In the genomic region with DNA sequence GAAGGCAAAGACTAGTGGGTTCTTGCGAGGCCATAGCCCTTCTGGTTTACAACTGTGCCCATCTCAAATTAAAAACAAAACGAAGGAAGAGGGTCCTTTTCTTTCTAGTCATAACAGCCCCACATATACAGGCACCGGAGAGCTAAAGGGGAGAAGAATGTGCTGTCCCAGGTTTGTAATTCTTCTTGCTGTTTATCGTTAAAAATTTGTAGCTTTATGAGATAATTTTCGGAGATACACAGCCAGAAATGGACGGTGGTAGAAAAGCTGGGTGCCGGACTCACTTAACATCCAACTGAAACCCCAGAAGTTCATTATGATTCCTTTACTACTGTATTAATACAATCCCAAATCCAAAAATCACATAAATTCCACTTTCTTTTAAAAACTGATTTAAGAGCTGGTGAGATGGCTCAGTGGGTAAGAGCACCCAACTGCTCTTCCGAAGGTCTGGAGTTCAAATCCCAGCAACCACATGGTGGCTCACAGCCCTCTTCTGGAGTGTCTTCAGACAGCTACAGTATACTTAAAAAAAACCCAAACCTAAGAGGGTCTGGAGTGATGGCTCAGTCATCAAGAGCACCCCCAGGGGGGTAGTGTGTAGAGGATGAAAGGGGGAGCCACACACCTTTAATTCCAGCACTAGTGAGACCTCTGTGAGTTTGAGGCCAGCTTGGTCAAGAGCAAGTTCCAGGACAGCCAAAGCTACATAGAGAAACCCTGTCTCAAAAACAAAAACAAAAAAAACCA, we compare ENCODE assay signal across 8 mouse cellular contexts. TPM values are rescaled to one million over a fixed set of nuclear protein-coding genes. Genes with fewer than 3 reads are reported as not detected.
DNase-seq lines count a peak whose midpoint lies in the region; ATAC-seq and TF ChIP-seq lines count a peak whose summit lies in the region.

No protein-coding gene starts in this region.

- H3K4me2 ChIP-seq in heart, embryonic 12.5 days, result peak overlapping the region; percentile 61
- H3K4me2 ChIP-seq in forebrain, postnatal 0 days (ENCODE audit: low read depth), result peak overlapping the region; percentile 75

- H3K36me3 ChIP-seq in heart, embryonic 12.5 days, result peaks cover 28% of the 10 kb centered on the region
- 0 out of 2 replicates have a peak, but pooled peaks cover 4% of the 10 kb centered on the region for H3K36me3 ChIP-seq in ES-E14 (ENCODE audit: control insufficient read depth, insufficient read depth, low read length, poor library complexity, severe bottlenecking)
- H3K36me3 ChIP-seq in forebrain, postnatal 0 days (ENCODE audit: insufficient read depth), result peaks cover 7% of the 10 kb centered on the region; the same call in 1 of the 2 replicates
- peaks cover 30% of the 10 kb centered on the region for H3K36me3 ChIP-seq in macrophage (ENCODE audit: inconsistent target)

- H3K4me1 ChIP-seq in heart, embryonic 12.5 days (replicated peaks), result peaks cover 11% of the 10 kb centered on the region
- H3K4me1 ChIP-seq in ES-E14 (ENCODE audit: control insufficient read depth in 2 of 2, insufficient read depth in 2 of 2, low read length in 2 of 2, poor library complexity in 1 of 2), result peaks cover 2 to 3% of the 10 kb centered on the region in 2 experiments; a peak in 2 of 4 replicates
- H3K4me1 ChIP-seq in forebrain, postnatal 0 days (ENCODE audit: insufficient read depth), result peaks cover 18% of the 10 kb centered on the region; the same call in 1 of the 2 replicates

- no peak for ATAC-seq in heart, embryonic 12.5 days (ENCODE audit: insufficient number of reproducible peaks, low FRiP score)
- ATAC-seq in forebrain, postnatal 0 days, result no peak
- ATAC-seq in inflammation-experienced regulatory T-cells, adult 6 months, result no peak

- no peak for TF ChIP-seq CTCF in forebrain, postnatal 0 days (IDR thresholded peaks at IDR 0.05; ENCODE audit: low read depth)

- H3K9me3 ChIP-seq in heart, embryonic 12.5 days (replicated peaks), result peaks cover 19% of the 10 kb centered on the region
- H3K9me3 ChIP-seq in ES-E14 (ENCODE audit: control insufficient read depth, insufficient read depth, low read depth, low read length), result no peaks in the 10 kb centered on the region
- H3K9me3 ChIP-seq in forebrain, postnatal 0 days (ENCODE audit: low read length), result peaks cover 9% of the 10 kb centered on the region

- H3K27me3 ChIP-seq in heart, embryonic 12.5 days (replicated peaks), result no peaks in the 10 kb centered on the region
- H3K27me3 ChIP-seq in forebrain, postnatal 0 days (ENCODE audit: insufficient read depth, low read length), result no peaks in the 10 kb centered on the region

- WGBS in heart, embryonic 12.5 days, result 28% methylated on average over 8 of the region's 8 CpGs
- WGBS in forebrain, postnatal 0 days, result 26% methylated on average over 8 of the region's 8 CpGs
- 65% methylated on average over 8 of the region's 8 CpGs for WGBS in macrophage (ENCODE audit: missing documents)

- peak overlapping the region; percentile 76 for H3K27ac ChIP-seq in heart, embryonic 12.5 days (ENCODE audit: poor library complexity, severe bottlenecking)
- no peak overlapping the region for H3K27ac ChIP-seq in ES-E14 (ENCODE audit: insufficient read depth, low read depth, low read length, poor library complexity, severe bottlenecking)
- H3K27ac ChIP-seq in forebrain, postnatal 0 days (ENCODE audit: low read depth, low read length), result peak overlapping the region; percentile 92
- peak overlapping the region; percentile 82 for H3K27ac ChIP-seq in macrophage

- peak overlapping the region; percentile 60 for H3K4me3 ChIP-seq in heart, embryonic 12.5 days
- H3K4me3 ChIP-seq in ES-E14 (ENCODE audit: insufficient read depth in 1 of 2, low read depth in 1 of 2, low read length in 2 of 2, poor library complexity in 1 of 2, severe bottlenecking in 1 of 2) (peak overlapping the region; percentile 81 to 87), macrophage (ENCODE audit: inconsistent target) (peak overlapping the region; percentile 50; the same call in 1 of the 2 replicates)
- peak overlapping the region; percentile 60 for H3K4me3 ChIP-seq in forebrain, postnatal 0 days (ENCODE audit: low read depth, low read length)

- in situ Hi-C loops in ES-E14 (cut with MboI; ENCODE audit: low sequenced_read_pairs in 2 of 2, unreplicated experiment in 2 of 2), result no loop called here

- H3K79me2 ChIP-seq in macrophage (ENCODE audit: inconsistent target), result peaks cover 24% of the 10 kb centered on the region

- peak overlapping the region; percentile 67 for H3K9ac ChIP-seq in heart, embryonic 12.5 days
- H3K9ac ChIP-seq in ES-E14 (ENCODE audit: insufficient read depth, low read depth, low read length, poor library complexity, severe bottlenecking), result peak overlapping the region; percentile 78
- peak overlapping the region; percentile 74 for H3K9ac ChIP-seq in forebrain, postnatal 0 days

- no peak for DNase-seq in heart, adult 9 months (ENCODE audit: low spot score in 2 of 2)
- DNase-seq in ES-E14 (ENCODE audit: low read depth, low spot score), result no peak
- DNase-seq in forebrain, postnatal 0 days, result no peak
- no peak for DNase-seq in urinary bladder, postnatal 4 days (ENCODE audit: low spot score in 2 of 2)
- DNase-seq in ovary, postnatal 10 days (ENCODE audit: low spot score), result no peak

TF ChIP-seq in ES-E14, 5 proteins besides CTCF, POLR2A, EP300 and RAD21:
- TF ChIP-seq CHD2 (IDR thresholded peaks at IDR 0.05; ENCODE audit: low read depth, low read length) (no peak), ZC3H11A (IDR thresholded peaks at IDR 0.05; ENCODE audit: borderline replicate concordance, low read depth, low read length) (no peak), HCFC1 (IDR thresholded peaks at IDR 0.05; ENCODE audit: borderline replicate concordance, insufficient read depth, low read length) (no peak), ZNF384 (IDR thresholded peaks at IDR 0.05; ENCODE audit: low read depth, low read length) (no peak), MAFK (IDR thresholded peaks at IDR 0.05; ENCODE audit: insufficient read depth, low read depth, low read length) (no peak)

RNA-seq across cellular contexts. Expression of a gene that starts 3.9 kb away (rescaled TPM):
- polyA plus RNA-seq in heart, embryonic 12.5 days (2016; fragmentation: Nextera tagmentation; extraction: Ambion mirVana), result 45.9 and 46.6 TPM in 2 replicates
- 21.6 and 26.6 TPM in 2 replicates for total RNA-seq in ES-E14 (2012; rRNA removed)
- 42.0 and 49.9 TPM in 2 replicates for total RNA-seq in forebrain, postnatal 0 days (2014; rRNA removed)
- 60.6 and 63.2 TPM in 2 replicates for polyA plus RNA-seq in forebrain, postnatal 0 days (2015; fragmentation: Nextera tagmentation; extraction: Ambion mirVana)
- 10 to 100 TPM in 17 of 26 experiments, 1 to 10 TPM in 9; 3.7 to 37.4 (median 15.7) TPM for total RNA-seq in macrophage (2018; cell fraction: chromatin; rRNA removed)
- 10 to 100 TPM; 16.6 to 50.3 (median 38.0) TPM for total RNA-seq in macrophage (2018; cell fraction: cytosol; rRNA removed)
- 10 to 100 TPM in 22 of 26 experiments, 1 to 10 TPM in 4; 8.3 to 41.2 (median 16.2) TPM for total RNA-seq in macrophage (2018; cell fraction: nucleus; rRNA removed)
- 47.2 to 87.1 TPM (median 69.5 TPM) in 3 replicates for polyA plus RNA-seq in macrophage (2018)
- polyA plus RNA-seq in inflammation-experienced regulatory T-cells, adult 6 months (2017; shearing (Covaris generic)), result 10 to 100 TPM; 31.8 to 43.9 (median 37.2) TPM

RNA-seq across cellular contexts. Expression of a gene that starts 4.1 kb away (rescaled TPM):
- 65.9 and 74.8 TPM in 2 replicates for polyA plus RNA-seq in heart, embryonic 12.5 days (2016; fragmentation: Nextera tagmentation; extraction: Ambion mirVana)
- 103 and 111 TPM in 2 replicates for total RNA-seq in ES-E14 (2012; rRNA removed)
- total RNA-seq in forebrain, postnatal 0 days (2014; rRNA removed), result 17.2 and 21.3 TPM in 2 replicates
- 51.8 and 56.9 TPM in 2 replicates for polyA plus RNA-seq in forebrain, postnatal 0 days (2015; fragmentation: Nextera tagmentation; extraction: Ambion mirVana)
- 10 to 100 TPM in 23 of 26 experiments, 1 to 10 TPM in 3; 8.6 to 34.8 (median 20.0) TPM for total RNA-seq in macrophage (2018; cell fraction: chromatin; rRNA removed)
- total RNA-seq in macrophage (2018; cell fraction: cytosol; rRNA removed), result 10 to 100 TPM; 19.7 to 39.7 (median 30.6) TPM
- total RNA-seq in macrophage (2018; cell fraction: nucleus; rRNA removed), result 10 to 100 TPM; 12.2 to 31.7 (median 17.3) TPM
- polyA plus RNA-seq in macrophage (2018), result 28.5 to 54.8 TPM (median 40.6 TPM) in 3 replicates
- polyA plus RNA-seq in inflammation-experienced regulatory T-cells, adult 6 months (2017; shearing (Covaris generic)), result 100 to 1,000 TPM in 2 of 3 experiments, 10 to 100 TPM in 1; 97.9 to 160 (median 117) TPM

RNA-seq across cellular contexts. Expression of a gene that starts 24.0 kb away (rescaled TPM):
- 10.4 and 10.8 TPM in 2 replicates for polyA plus RNA-seq in heart, embryonic 12.5 days (2016; fragmentation: Nextera tagmentation; extraction: Ambion mirVana)
- 2.6 and 4.0 TPM in 2 replicates for total RNA-seq in ES-E14 (2012; rRNA removed)
- 4.3 and 12.5 TPM in 2 replicates for total RNA-seq in forebrain, postnatal 0 days (2014; rRNA removed)
- polyA plus RNA-seq in forebrain, postnatal 0 days (2015; fragmentation: Nextera tagmentation; extraction: Ambion mirVana), result 6.5 and 9.3 TPM in 2 replicates
- 100 to 1,000 TPM in 1 of 26 experiments, 10 to 100 TPM in 19, 1 to 10 TPM in 6; 5.1 to 103 (median 27.0) TPM for total RNA-seq in macrophage (2018; cell fraction: chromatin; rRNA removed)
- total RNA-seq in macrophage (2018; cell fraction: cytosol; rRNA removed), result 100 to 1,000 TPM; 104 to 196 (median 155) TPM
- 10 to 100 TPM; 15.2 to 72.0 (median 34.0) TPM for total RNA-seq in macrophage (2018; cell fraction: nucleus; rRNA removed)
- 43.6 to 172 TPM (median 169 TPM) in 3 replicates for polyA plus RNA-seq in macrophage (2018)
- 100 to 1,000 TPM; 161 to 189 (median 165) TPM for polyA plus RNA-seq in inflammation-experienced regulatory T-cells, adult 6 months (2017; shearing (Covaris generic))
